Mouse (Mus musculus) bone marrow, adult 2 months (tissue): ENCODE data around the gene Sbk2.

Experiments used
- CTCF ChIP-seq: fragments of 200-500 bp; IDR thresholded peaks from 2 replicates; pipeline ENCODE4 v1.5.1; 2011; ENCODE audit warnings: low read length, control low read depth; ENCODE audit not compliant: control insufficient read depth, insufficient read depth
- POLR2A ChIP-seq: fragments of 200-500 bp; IDR thresholded peaks from 2 replicates; pipeline ENCODE4 v1.6.1; 2011; ENCODE audit warnings: low read depth, mild to moderate bottlenecking, control low read depth, low read length, borderline replicate concordance; ENCODE audit not compliant: control insufficient read depth

DNA sequence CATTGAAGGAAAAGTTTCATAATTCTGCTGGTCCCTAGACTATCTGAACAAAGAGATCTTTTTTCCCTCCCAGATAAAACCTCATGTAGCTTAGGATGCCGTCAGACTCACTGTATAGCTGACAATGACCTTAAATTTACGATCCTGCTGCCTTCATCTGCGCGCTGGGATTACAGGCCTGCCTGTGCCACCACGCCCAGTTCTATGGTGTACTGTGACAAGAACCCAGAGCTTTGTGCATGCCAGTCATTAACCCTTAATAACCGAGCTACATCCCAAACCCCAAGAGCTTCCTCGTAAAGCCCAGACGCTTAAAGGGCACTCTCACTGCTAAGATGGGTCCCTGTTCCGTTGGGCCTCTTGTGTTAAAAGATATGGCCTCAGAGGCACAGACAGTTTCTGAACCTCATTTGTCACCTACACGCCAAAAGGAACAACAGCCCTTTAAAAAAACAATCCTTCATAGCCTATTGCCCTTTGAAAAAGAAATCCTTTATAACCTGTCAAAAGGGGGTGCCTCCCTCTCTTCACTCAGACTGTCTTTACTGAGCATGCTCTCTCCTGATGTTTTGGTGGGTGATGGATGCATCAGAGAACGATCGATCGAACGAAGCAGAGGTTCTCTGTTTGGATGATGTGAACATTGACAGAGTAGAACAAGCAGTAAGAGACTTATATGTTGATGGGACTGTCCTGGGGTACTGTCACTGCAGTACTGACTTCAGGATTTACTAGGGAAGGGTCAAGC lies 48.4 kb downstream of the Sbk2 start:
- TF ChIP-seq CTCF = no peak
- no peak for TF ChIP-seq POLR2A
